Mouse (Mus musculus): ENCODE data around the gene Thap11. TPM values are rescaled to one million over a fixed set of nuclear protein-coding genes. Genes with fewer than 3 reads are reported as not detected.

Gene Thap11
- polyA plus RNA-seq, 2 experiments, result 62.5 to 70.7 TPM

DNA sequence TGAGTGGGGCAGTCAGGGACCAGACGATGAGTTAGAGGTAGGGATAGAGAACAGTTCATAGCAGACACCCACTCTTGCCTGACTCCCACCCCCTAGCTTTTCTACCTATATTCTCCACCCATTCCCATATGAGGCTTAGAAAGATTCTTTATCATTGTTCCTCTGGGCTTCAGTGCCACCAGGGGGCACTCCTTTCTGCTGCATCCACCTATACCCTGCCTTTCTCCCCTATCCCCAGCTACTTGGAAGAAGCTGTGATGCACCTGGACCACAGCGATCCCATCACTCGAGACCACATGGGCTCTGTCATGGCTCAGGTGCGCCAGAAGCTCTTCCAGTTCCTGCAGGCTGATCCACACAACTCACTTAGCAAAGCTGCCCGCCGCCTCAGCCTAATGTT lies 37.5 kb downstream of the Thap11 start:
- H3K9me3 ChIP-seq (ENCODE audit: control insufficient read depth, low read length), result no peaks in the 10 kb centered on the region
- no peak overlapping the region for H3K9ac ChIP-seq (ENCODE audit: low read depth, low read length, severe bottlenecking)
- 88% methylated on average over 6 of the region's 6 CpGs for WGBS
- H3K36me3 ChIP-seq (ENCODE audit: control insufficient read depth, insufficient read depth, low read length), result peaks cover 70% of the 10 kb centered on the region
- H3K4me1 ChIP-seq (ENCODE audit: control insufficient read depth, insufficient read depth, low read length), result peaks cover 3% of the 10 kb centered on the region; the same call in 1 of the 2 replicates
- DNase-seq (ENCODE audit: low spot score) (peak; percentile 11), ATAC-seq (ENCODE audit: low FRiP score, low read depth) (no peak)
- H3K4me3 ChIP-seq (replicated peaks; ENCODE audit: low read length), result no peak overlapping the region
- no peak for TF ChIP-seq POLR2A (IDR thresholded peaks at IDR 0.05; ENCODE audit: borderline replicate concordance, extremely low read depth, insufficient read depth, insufficient read length)
- no peak overlapping the region for H3K27ac ChIP-seq (replicated peaks; ENCODE audit: low read depth, low read length)
- H3K27me3 ChIP-seq (ENCODE audit: control insufficient read depth, insufficient read depth, low read length), result no peaks in the 10 kb centered on the region
- H3K4me2 ChIP-seq (replicated peaks; ENCODE audit: low read depth, low read length, severe bottlenecking), result no peak overlapping the region

DNA sequence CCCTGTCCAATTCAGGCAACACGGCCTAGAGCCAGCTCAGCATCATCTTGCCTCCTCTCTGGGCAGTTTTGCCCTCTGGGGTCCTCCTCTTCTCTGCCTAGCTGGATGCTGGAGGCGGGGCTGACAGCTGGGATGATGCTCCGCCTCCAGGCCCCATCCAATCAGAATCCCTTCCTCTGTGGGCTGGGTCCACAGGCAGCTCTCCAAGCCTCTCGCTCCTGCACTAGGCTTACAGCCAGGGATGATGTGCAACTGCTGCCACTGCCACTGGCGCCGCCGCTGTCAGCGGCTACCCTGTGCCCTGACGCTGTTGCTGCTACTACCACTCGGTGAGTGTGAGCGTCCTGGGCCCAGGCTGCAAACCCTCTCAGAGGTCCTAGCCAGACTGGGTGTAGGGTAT lies 38.4 kb downstream of the Thap11 start, which contains the start of gene Nrn1l:
Gene Nrn1l (plus strand): TSS at position 229 of the 400 bp plus-strand sequence.
- ATAC-seq (ENCODE audit: low FRiP score, low read depth), result peak; percentile 82
- WGBS, result 13% methylated on average over 8 of the region's 11 CpGs
- Histone ChIP-seq H3K9me3 (ENCODE audit: control insufficient read depth, low read length) (no peaks in the 10 kb centered on the region), H3K27ac (replicated peaks; ENCODE audit: low read depth, low read length) (no peak within 1 kb of the TSS), H3K4me2 (replicated peaks; ENCODE audit: low read depth, low read length, severe bottlenecking) (no peak within 1 kb of the TSS), H3K36me3 (ENCODE audit: control insufficient read depth, insufficient read depth, low read length) (peaks cover 61% of the 10 kb centered on the region), H3K4me1 (ENCODE audit: control insufficient read depth, insufficient read depth, low read length) (peaks cover 3% of the 10 kb centered on the region; the same call in 1 of the 2 replicates), H3K27me3 (ENCODE audit: control insufficient read depth, insufficient read depth, low read length) (no peaks in the 10 kb centered on the region), H3K9ac (ENCODE audit: low read depth, low read length, severe bottlenecking) (no peak within 1 kb of the TSS), H3K4me3 (replicated peaks; ENCODE audit: low read length) (no peak within 1 kb of the TSS)
- DNase-seq (ENCODE audit: low spot score), result peak; percentile 81
- no peak for TF ChIP-seq POLR2A (IDR thresholded peaks at IDR 0.05; ENCODE audit: borderline replicate concordance, extremely low read depth, insufficient read depth, insufficient read length)

DNA sequence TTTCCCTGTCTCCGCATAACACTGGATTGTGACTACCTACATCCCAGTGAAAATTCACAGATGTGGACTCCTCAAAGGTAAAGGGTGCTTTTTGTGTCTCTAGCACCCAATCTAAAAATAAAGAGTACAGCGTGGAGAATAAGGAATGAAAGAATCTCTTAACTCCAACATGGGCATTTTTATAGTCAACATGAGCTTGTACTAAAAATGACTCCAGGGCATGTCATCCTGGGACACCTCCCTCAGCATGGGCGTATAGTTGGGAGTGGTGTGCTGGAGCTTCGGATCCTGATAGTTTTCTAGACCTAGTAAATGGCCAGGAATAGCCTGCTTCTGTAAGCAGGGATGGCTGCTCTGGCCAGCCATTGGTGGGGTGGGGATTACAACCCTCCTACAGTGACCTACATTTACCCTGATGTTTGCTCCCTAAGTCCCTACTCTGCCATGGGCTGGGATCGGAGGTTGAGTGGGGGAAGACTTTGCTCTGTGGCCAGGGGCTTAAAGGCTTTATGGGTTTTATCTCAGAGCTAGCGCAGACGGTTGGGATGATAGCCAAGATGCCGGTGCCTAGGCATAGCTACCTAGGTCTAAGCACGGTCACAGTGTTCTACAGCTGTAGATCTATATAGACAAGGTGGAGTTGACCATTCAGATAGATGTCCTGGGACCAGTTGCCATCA lies 43.0 kb downstream of the Thap11 start:
- no peak overlapping the region for H3K9ac ChIP-seq (ENCODE audit: low read depth, low read length, severe bottlenecking)
- TF ChIP-seq POLR2A (IDR thresholded peaks at IDR 0.05; ENCODE audit: borderline replicate concordance, extremely low read depth, insufficient read depth, insufficient read length), result no peak
- no peak overlapping the region for H3K4me3 ChIP-seq (replicated peaks; ENCODE audit: low read length)
- H3K27me3 ChIP-seq (ENCODE audit: control insufficient read depth, insufficient read depth, low read length), result no peaks in the 10 kb centered on the region
- H3K9me3 ChIP-seq (ENCODE audit: control insufficient read depth, low read length), result no peaks in the 10 kb centered on the region
- H3K4me2 ChIP-seq (replicated peaks; ENCODE audit: low read depth, low read length, severe bottlenecking), result no peak overlapping the region
- 81% methylated on average over 9 of the region's 9 CpGs for WGBS
- peaks cover 17% of the 10 kb centered on the region for H3K36me3 ChIP-seq (ENCODE audit: control insufficient read depth, insufficient read depth, low read length)
- peaks cover 8% of the 10 kb centered on the region for H3K4me1 ChIP-seq (ENCODE audit: control insufficient read depth, insufficient read depth, low read length)
- H3K27ac ChIP-seq (replicated peaks; ENCODE audit: low read depth, low read length), result no peak overlapping the region
- DNase-seq (ENCODE audit: low spot score) (no peak), ATAC-seq (ENCODE audit: low FRiP score, low read depth) (no peak)

DNA sequence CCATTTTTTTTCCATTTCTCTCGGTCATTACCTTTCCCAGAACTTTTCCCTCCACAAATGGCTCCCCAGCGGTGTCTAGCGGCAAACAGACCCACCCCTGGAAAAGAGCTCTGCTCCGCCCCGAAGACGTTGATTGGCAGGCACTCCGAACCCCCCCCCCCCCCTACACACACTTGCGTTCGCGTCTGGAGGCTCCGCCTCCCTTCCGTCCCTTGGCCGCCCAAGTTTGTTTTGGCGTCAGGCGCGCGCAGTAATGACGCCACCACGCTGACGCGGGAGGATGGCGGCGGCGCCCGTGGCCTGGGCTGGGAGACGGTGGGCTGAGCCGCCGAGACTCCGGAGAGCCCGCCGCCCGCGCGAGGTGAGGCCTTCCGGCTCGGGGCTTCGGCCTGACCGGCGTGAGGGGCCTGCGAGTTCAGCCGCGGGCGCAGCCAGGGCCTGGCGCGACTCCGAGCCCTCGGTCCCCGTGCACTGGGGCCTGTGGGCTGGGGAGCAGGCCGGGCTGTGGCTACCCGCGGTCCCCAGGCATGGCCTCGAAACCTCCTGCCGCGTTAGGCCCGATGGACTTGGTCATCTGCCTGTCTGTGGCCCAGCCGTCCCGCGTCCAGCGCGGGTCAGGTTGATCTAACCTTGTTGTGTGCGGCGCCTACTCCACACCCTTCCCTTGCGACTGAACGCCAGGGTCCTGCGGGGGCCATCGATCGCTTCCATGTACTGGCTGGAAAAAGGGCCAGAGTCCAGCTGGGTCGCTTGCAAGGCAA lies 45.4 kb downstream of the Thap11 start, which contains the start of gene Pskh1:
Gene Pskh1 (plus strand): TSS at position 262 of the 761 bp plus-strand sequence.
- Histone ChIP-seq H3K4me2 (replicated peaks; ENCODE audit: low read depth, low read length, severe bottlenecking) (peak within 1 kb of the TSS; percentile 66), H3K4me3 (replicated peaks; ENCODE audit: low read length) (peak within 1 kb of the TSS; percentile 94), H3K36me3 (ENCODE audit: control insufficient read depth, insufficient read depth, low read length) (peaks cover 6% of the 10 kb centered on the region), H3K27ac (replicated peaks; ENCODE audit: low read depth, low read length) (peak within 1 kb of the TSS; percentile 88), H3K27me3 (ENCODE audit: control insufficient read depth, insufficient read depth, low read length) (no peaks in the 10 kb centered on the region), H3K9me3 (ENCODE audit: control insufficient read depth, low read length) (no peaks in the 10 kb centered on the region), H3K4me1 (ENCODE audit: control insufficient read depth, insufficient read depth, low read length) (peaks cover 5% of the 10 kb centered on the region; the same call in 1 of the 2 replicates), H3K9ac (ENCODE audit: low read depth, low read length, severe bottlenecking) (peak within 1 kb of the TSS; percentile 99)
- DNase-seq (ENCODE audit: low spot score) (peak; percentile 92), ATAC-seq (ENCODE audit: low FRiP score, low read depth) (peak; percentile 94)
- WGBS, result under 1% methylated on average over 66 of the region's 68 CpGs
- peak; percentile 84; the same call in 1 of the 2 replicates for TF ChIP-seq POLR2A (IDR thresholded peaks at IDR 0.05; ENCODE audit: borderline replicate concordance, extremely low read depth, insufficient read depth, insufficient read length)

DNA sequence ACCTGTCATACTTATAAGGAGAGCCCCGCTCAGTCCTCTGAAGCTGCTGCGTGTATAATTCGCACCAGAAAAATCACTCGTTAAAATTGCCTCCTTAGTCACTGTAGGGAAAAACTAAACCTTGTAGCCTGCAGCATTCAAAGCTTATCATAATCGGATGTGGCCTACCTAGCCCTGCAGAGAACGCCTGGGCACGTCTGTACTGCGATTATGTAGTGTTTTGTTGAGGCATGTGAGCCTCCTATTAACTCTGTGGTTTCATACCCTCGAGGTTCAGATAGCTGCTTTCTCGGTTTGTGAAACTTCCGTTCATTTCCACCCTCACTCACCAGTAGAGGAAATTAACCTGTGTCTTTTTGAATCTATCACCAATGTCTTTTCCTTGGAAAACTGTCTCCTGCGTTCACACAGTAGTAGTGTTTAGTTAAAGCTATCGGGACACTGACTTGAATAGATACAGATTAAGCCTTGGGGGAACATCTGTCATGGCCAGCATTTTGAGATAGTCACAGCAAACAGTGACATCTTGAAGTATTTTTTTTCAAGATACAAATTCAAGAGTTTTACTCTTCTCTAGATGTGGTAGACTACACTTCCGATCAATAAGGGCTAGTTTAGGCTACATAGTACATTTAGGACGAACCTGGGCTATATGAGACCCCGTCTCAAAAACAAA lies 46.1 kb downstream of the Thap11 start:
- 32% methylated on average over 16 of the region's 16 CpGs for WGBS

More for the DNA sequence above, 46.1 kb downstream of the Thap11 start:
- H3K4me3 ChIP-seq (replicated peaks; ENCODE audit: low read length), result peak overlapping the region; percentile 94
- no peak for TF ChIP-seq POLR2A (IDR thresholded peaks at IDR 0.05; ENCODE audit: borderline replicate concordance, extremely low read depth, insufficient read depth, insufficient read length)
- H3K4me1 ChIP-seq (ENCODE audit: control insufficient read depth, insufficient read depth, low read length), result peaks cover 5% of the 10 kb centered on the region; the same call in 1 of the 2 replicates
- H3K36me3 ChIP-seq (ENCODE audit: control insufficient read depth, insufficient read depth, low read length), result peaks cover 4% of the 10 kb centered on the region
- H3K4me2 ChIP-seq (replicated peaks; ENCODE audit: low read depth, low read length, severe bottlenecking), result peak overlapping the region; percentile 66
- ATAC-seq (ENCODE audit: low FRiP score, low read depth) (no peak), DNase-seq (ENCODE audit: low spot score) (peak; percentile 6)
- no peaks in the 10 kb centered on the region for H3K9me3 ChIP-seq (ENCODE audit: control insufficient read depth, low read length)
- peak overlapping the region; percentile 99 for H3K9ac ChIP-seq (ENCODE audit: low read depth, low read length, severe bottlenecking)
- H3K27ac ChIP-seq (replicated peaks; ENCODE audit: low read depth, low read length), result peak overlapping the region; percentile 88
- no peaks in the 10 kb centered on the region for H3K27me3 ChIP-seq (ENCODE audit: control insufficient read depth, insufficient read depth, low read length)

Other genes starting within 250 kb of the Thap11 start
- gene Ripor1, start 249.9 kb upstream of the Thap11 start, polyA plus RNA-seq (2012; rRNA removed), result 25.0 and 34.3 TPM in 2 replicates
- 18.7 and 22.1 TPM in 2 replicates for gene Ripor1, start 249.9 kb upstream of the Thap11 start, polyA plus RNA-seq (2014; fragmentation: Nextera tagmentation; extraction: Ambion mirVana)
- 39.1 and 48.1 TPM in 2 replicates for gene Ctcf, start 218.6 kb upstream of the Thap11 start, polyA plus RNA-seq (2012; rRNA removed)
- gene Ctcf, start 218.6 kb upstream of the Thap11 start, polyA plus RNA-seq (2014; fragmentation: Nextera tagmentation; extraction: Ambion mirVana), result 97.8 and 107 TPM in 2 replicates
- gene Agrp, start 217.7 kb upstream of the Thap11 start, polyA plus RNA-seq (2012; rRNA removed), result 1.0 and 1.7 TPM in 2 replicates
- 2.5 and 2.6 TPM in 2 replicates for gene Agrp, start 217.7 kb upstream of the Thap11 start, polyA plus RNA-seq (2014; fragmentation: Nextera tagmentation; extraction: Ambion mirVana)
- gene Carmil2, start 168.9 kb upstream of the Thap11 start, polyA plus RNA-seq (2012; rRNA removed), result 2.1 and 2.3 TPM in 2 replicates
- 0.63 and 0.66 TPM in 2 replicates for gene Carmil2, start 168.9 kb upstream of the Thap11 start, polyA plus RNA-seq (2014; fragmentation: Nextera tagmentation; extraction: Ambion mirVana)
- gene Acd, start 154.0 kb upstream of the Thap11 start, polyA plus RNA-seq (2012; rRNA removed), result 52.8 and 68.4 TPM in 2 replicates
- gene Acd, start 154.0 kb upstream of the Thap11 start, polyA plus RNA-seq (2014; fragmentation: Nextera tagmentation; extraction: Ambion mirVana), result 62.0 and 72.1 TPM in 2 replicates
- 17.9 and 28.4 TPM in 2 replicates for gene Pard6a, start 154.0 kb upstream of the Thap11 start, polyA plus RNA-seq (2012; rRNA removed)
- 18.4 and 19.3 TPM in 2 replicates for gene Pard6a, start 154.0 kb upstream of the Thap11 start, polyA plus RNA-seq (2014; fragmentation: Nextera tagmentation; extraction: Ambion mirVana)
- gene 4933405L10Rik, start 147.5 kb upstream of the Thap11 start, polyA plus RNA-seq (2012; rRNA removed), result 0.18 TPM in 1 of 2 replicates, not detected in the other
- 0.29 TPM in 1 of 2 replicates, not detected in the other for gene 4933405L10Rik, start 147.5 kb upstream of the Thap11 start, polyA plus RNA-seq (2014; fragmentation: Nextera tagmentation; extraction: Ambion mirVana)
- gene Enkd1, start 146.9 kb upstream of the Thap11 start, polyA plus RNA-seq (2012; rRNA removed), result 43.3 and 45.4 TPM in 2 replicates
- gene Enkd1, start 146.9 kb upstream of the Thap11 start, polyA plus RNA-seq (2014; fragmentation: Nextera tagmentation; extraction: Ambion mirVana), result 19.8 and 22.8 TPM in 2 replicates
- gene Gfod2, start 96.5 kb upstream of the Thap11 start, polyA plus RNA-seq (2012; rRNA removed), result 10.5 and 11.7 TPM in 2 replicates
- gene Gfod2, start 96.5 kb upstream of the Thap11 start, polyA plus RNA-seq (2014; fragmentation: Nextera tagmentation; extraction: Ambion mirVana), result 13.6 and 17.7 TPM in 2 replicates
- 31.3 and 37.4 TPM in 2 replicates for gene Ranbp10, start 27.8 kb upstream of the Thap11 start, polyA plus RNA-seq (2012; rRNA removed)
- 12.2 and 15.0 TPM in 2 replicates for gene Ranbp10, start 27.8 kb upstream of the Thap11 start, polyA plus RNA-seq (2014; fragmentation: Nextera tagmentation; extraction: Ambion mirVana)
- gene Tsnaxip1, start 27.4 kb upstream of the Thap11 start, polyA plus RNA-seq (2012; rRNA removed), result 0.06 and 0.19 TPM in 2 replicates
- gene Tsnaxip1, start 27.4 kb upstream of the Thap11 start, polyA plus RNA-seq (2014; fragmentation: Nextera tagmentation; extraction: Ambion mirVana), result 0.18 and 0.62 TPM in 2 replicates
- gene Cenpt, start 1.9 kb upstream of the Thap11 start, polyA plus RNA-seq (2012; rRNA removed), result 92.2 and 98.0 TPM in 2 replicates
- 41.5 and 45.7 TPM in 2 replicates for gene Cenpt, start 1.9 kb upstream of the Thap11 start, polyA plus RNA-seq (2014; fragmentation: Nextera tagmentation; extraction: Ambion mirVana)
- 239 and 249 TPM in 2 replicates for gene Nutf2, start 5.4 kb downstream of the Thap11 start, polyA plus RNA-seq (2012; rRNA removed)
- gene Nutf2, start 5.4 kb downstream of the Thap11 start, polyA plus RNA-seq (2014; fragmentation: Nextera tagmentation; extraction: Ambion mirVana), result 259 and 271 TPM in 2 replicates
- 91.8 and 127 TPM in 2 replicates for gene Edc4, start 25.7 kb downstream of the Thap11 start, polyA plus RNA-seq (2012; rRNA removed)
- 39.6 and 49.1 TPM in 2 replicates for gene Edc4, start 25.7 kb downstream of the Thap11 start, polyA plus RNA-seq (2014; fragmentation: Nextera tagmentation; extraction: Ambion mirVana)
- 2.2 TPM in 2 replicates for gene Nrn1l, start 38.4 kb downstream of the Thap11 start, polyA plus RNA-seq (2012; rRNA removed)
- gene Nrn1l, start 38.4 kb downstream of the Thap11 start, polyA plus RNA-seq (2014; fragmentation: Nextera tagmentation; extraction: Ambion mirVana), result 0.45 and 1.1 TPM in 2 replicates
- gene Pskh1, start 45.3 kb downstream of the Thap11 start, polyA plus RNA-seq (2012; rRNA removed), result 57.2 and 82.7 TPM in 2 replicates
- 33.1 and 37.6 TPM in 2 replicates for gene Pskh1, start 45.3 kb downstream of the Thap11 start, polyA plus RNA-seq (2014; fragmentation: Nextera tagmentation; extraction: Ambion mirVana)
- gene Ctrl, start 78.7 kb downstream of the Thap11 start, polyA plus RNA-seq (2012; rRNA removed), result 4.1 and 5.7 TPM in 2 replicates
- gene Ctrl, start 78.7 kb downstream of the Thap11 start, polyA plus RNA-seq (2014; fragmentation: Nextera tagmentation; extraction: Ambion mirVana), result 0.88 and 1.7 TPM in 2 replicates
- 31.8 and 45.8 TPM in 2 replicates for gene Psmb10, start 83.3 kb downstream of the Thap11 start, polyA plus RNA-seq (2012; rRNA removed)
- 37.8 and 38.8 TPM in 2 replicates for gene Psmb10, start 83.3 kb downstream of the Thap11 start, polyA plus RNA-seq (2014; fragmentation: Nextera tagmentation; extraction: Ambion mirVana)
- 15.9 and 18.5 TPM in 2 replicates for gene Lcat, start 88.2 kb downstream of the Thap11 start, polyA plus RNA-seq (2012; rRNA removed)
- gene Lcat, start 88.2 kb downstream of the Thap11 start, polyA plus RNA-seq (2014; fragmentation: Nextera tagmentation; extraction: Ambion mirVana), result 1.9 and 3.0 TPM in 2 replicates
- 116 and 135 TPM in 2 replicates for gene Slc12a4, start 111.0 kb downstream of the Thap11 start, polyA plus RNA-seq (2012; rRNA removed)
- 46.0 and 56.2 TPM in 2 replicates for gene Slc12a4, start 111.0 kb downstream of the Thap11 start, polyA plus RNA-seq (2014; fragmentation: Nextera tagmentation; extraction: Ambion mirVana)
- gene Dpep3, start 124.3 kb downstream of the Thap11 start, polyA plus RNA-seq (2012; rRNA removed), result not detected in 2 replicates
- 0.11 TPM in 1 of 2 replicates, not detected in the other for gene Dpep3, start 124.3 kb downstream of the Thap11 start, polyA plus RNA-seq (2014; fragmentation: Nextera tagmentation; extraction: Ambion mirVana)
- 24.4 and 25.6 TPM in 2 replicates for gene Dus2, start 136.2 kb downstream of the Thap11 start, polyA plus RNA-seq (2012; rRNA removed)
- gene Dus2, start 136.2 kb downstream of the Thap11 start, polyA plus RNA-seq (2014; fragmentation: Nextera tagmentation; extraction: Ambion mirVana), result 22.4 and 25.0 TPM in 2 replicates
- 0.05 TPM in 1 of 2 replicates, not detected in the other for gene Dpep2nb, start 150.8 kb downstream of the Thap11 start, polyA plus RNA-seq (2012; rRNA removed)
- gene Dpep2nb, start 150.8 kb downstream of the Thap11 start, polyA plus RNA-seq (2014; fragmentation: Nextera tagmentation; extraction: Ambion mirVana), result 0.17 TPM in 1 of 2 replicates, not detected in the other
- 12.9 and 14.9 TPM in 2 replicates for gene Ddx28, start 156.8 kb downstream of the Thap11 start, polyA plus RNA-seq (2012; rRNA removed)
- gene Ddx28, start 156.8 kb downstream of the Thap11 start, polyA plus RNA-seq (2014; fragmentation: Nextera tagmentation; extraction: Ambion mirVana), result 17.2 and 19.5 TPM in 2 replicates
- gene Nfatc3, start 203.7 kb downstream of the Thap11 start, polyA plus RNA-seq (2012; rRNA removed), result 27.2 and 31.6 TPM in 2 replicates
- 7.8 and 9.6 TPM in 2 replicates for gene Nfatc3, start 203.7 kb downstream of the Thap11 start, polyA plus RNA-seq (2014; fragmentation: Nextera tagmentation; extraction: Ambion mirVana)